In the genomic region with DNA sequence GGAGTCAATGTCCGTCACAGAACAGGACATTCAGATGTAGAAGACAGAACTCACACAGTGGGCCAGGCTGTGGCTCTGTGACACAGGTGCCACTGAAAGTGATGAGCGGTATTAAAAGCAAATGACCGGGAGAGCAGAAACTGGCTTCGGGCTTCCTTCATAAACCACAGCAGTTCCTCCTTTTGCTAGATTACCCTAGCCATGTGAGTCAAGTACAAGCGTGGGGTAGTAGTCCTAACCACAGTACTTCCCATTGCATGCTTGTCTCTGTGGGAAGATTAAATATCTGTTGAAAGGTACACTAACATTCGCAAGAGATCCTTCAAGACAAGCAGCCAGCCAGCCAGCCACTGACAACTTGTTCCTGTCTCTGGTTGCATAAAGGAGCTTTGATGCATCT, we compare ENCODE assay signal across 23 mouse cellular contexts. TPM values are rescaled to one million over a fixed set of nuclear protein-coding genes. Genes with fewer than 3 reads are reported as not detected.
DNase-seq lines count a peak whose midpoint lies in the region; ATAC-seq and TF ChIP-seq lines count a peak whose summit lies in the region.
"Had no signal": no experiment of that assay in that cellular context is flagged by ENCODE, and none has a peak within 500 bp of the region (broad histone marks: within the 10 kb centered on the region; RNA-seq: fewer than 3 reads in every experiment).

No protein-coding gene starts in this region.

- H3K9me3 ChIP-seq in forebrain, embryonic 10.5 days = no peaks in the 10 kb centered on the region
- H3K9me3 ChIP-seq: embryonic facial prominence, embryonic 10.5 days; limb, embryonic 12.5 days; liver, embryonic 13.5 days; lung, embryonic 15.5 days; midbrain, embryonic 10.5 days; neural tube, embryonic 15.5 days had no signal

- no peak for TF ChIP-seq CTCF in kidney, adult 2 months (conservative IDR thresholded peaks at IDR 0.05; ENCODE audit: insufficient read depth, insufficient read length, low read depth, low read length)

- H3K27me3 ChIP-seq in forebrain, embryonic 10.5 days (ENCODE audit: poor library complexity, severe bottlenecking) = no peaks in the 10 kb centered on the region
- no peaks in the 10 kb centered on the region for H3K27me3 ChIP-seq in kidney, adult 2 months (replicated peaks; ENCODE audit: control insufficient read depth, insufficient read depth, low read length)
- H3K27me3 ChIP-seq: limb, embryonic 12.5 days; liver, embryonic 13.5 days; lung, embryonic 15.5 days; neural tube, embryonic 15.5 days; Patski had no signal

- peaks cover 81% of the 10 kb centered on the region for H3K36me3 ChIP-seq in forebrain, embryonic 10.5 days (replicated peaks)
- peaks cover 32% of the 10 kb centered on the region for H3K36me3 ChIP-seq in kidney, adult 2 months (ENCODE audit: control insufficient read depth, insufficient read depth, low read length)
- H3K36me3 ChIP-seq: liver, embryonic 13.5 days had no signal

- WGBS in forebrain, embryonic 10.5 days = 94% methylated on average over 6 of the region's 6 CpGs
- WGBS in kidney, adult 2 months = 68% methylated on average over 6 of the region's 6 CpGs

- H3K4me3 ChIP-seq in forebrain, embryonic 10.5 days = no peak overlapping the region
- H3K4me3 ChIP-seq in kidney, adult 2 months (ENCODE audit: insufficient read depth, low read depth, low read length) = no peak overlapping the region
- H3K4me3 ChIP-seq: embryonic facial prominence, embryonic 10.5 days; limb, embryonic 12.5 days; liver, embryonic 13.5 days; lung, embryonic 15.5 days; midbrain, embryonic 10.5 days; neural tube, embryonic 15.5 days had no signal

- no peak overlapping the region for H3K27ac ChIP-seq in forebrain, embryonic 10.5 days
- no peak overlapping the region for H3K27ac ChIP-seq in kidney, adult 2 months (ENCODE audit: insufficient read depth, low read depth, low read length)
- H3K27ac ChIP-seq: embryonic facial prominence, embryonic 10.5 days; hindbrain, embryonic 14.5 days; limb, embryonic 12.5 days; liver, embryonic 13.5 days; lung, embryonic 15.5 days; midbrain, embryonic 10.5 days; neural tube, embryonic 15.5 days had no signal

- TF ChIP-seq POLR2A in kidney, adult 2 months (IDR thresholded peaks at IDR 0.05; ENCODE audit: low read depth, low read length) = no peak

- peak; percentile 86 for DNase-seq in 416B (ENCODE audit: low read depth)
- peak; percentile 21 to 24 for DNase-seq in B cell, adult 2 months
- no peak for DNase-seq in adrenal gland, postnatal 4 days (ENCODE audit: low spot score in 2 of 2)
- no peak for DNase-seq in forebrain, embryonic 10.5 days (ENCODE audit: extremely low spot score, low spot score)
- no peak for DNase-seq in kidney, adult 2 months
- DNase-seq: adrenal gland, adult 2 months; cerebellum, adult 2 months; cerebellum, postnatal 36 days; gastrocnemius, postnatal 36 days; kidney, adult 8-10 months; kidney, postnatal 10 days; layer of hippocampus, postnatal 36 days; liver, embryonic 13.5 days; lung, postnatal 36 days had no signal

- ATAC-seq in common myeloid progenitor, adult 5-6 weeks (replicated peaks; ENCODE audit: low read depth, poor library complexity, severe bottlenecking) = peak; percentile 96
- 0 out of 2 replicates have a peak, but pooled peaks have one; percentile 13 for ATAC-seq in megakaryocyte-erythroid progenitor cell, adult 5-6 weeks (replicated peaks; ENCODE audit: low FRiP score, low TSS enrichment, poor library complexity, severe bottlenecking)
- ATAC-seq: Patski had no signal

- no peaks in the 10 kb centered on the region for H3K4me1 ChIP-seq in forebrain, embryonic 10.5 days
- H3K4me1 ChIP-seq in kidney, adult 2 months (ENCODE audit: control insufficient read depth, insufficient read depth, low read length) = peaks cover 6% of the 10 kb centered on the region; the same call in 1 of the 2 replicates
- H3K4me1 ChIP-seq: embryonic facial prominence, embryonic 10.5 days; limb, embryonic 12.5 days; lung, embryonic 15.5 days; neural tube, embryonic 15.5 days had no signal

RNA-seq across cellular contexts. Expression of a gene that starts 17.9 kb away (rescaled TPM):
- total RNA-seq in common myeloid progenitor, adult 5-6 weeks (2017) = 1.4 and 2.3 TPM in 2 replicates
- 1.8 and 15.5 TPM in 2 replicates for total RNA-seq in megakaryocyte-erythroid progenitor cell, adult 5-6 weeks (2014; fragmentation: Nextera tagmentation)
- 5.1 TPM in 1 of 2 replicates, not detected in the other for total RNA-seq in megakaryocyte-erythroid progenitor cell, adult 5-6 weeks (2017)
- 100 to 1,000 TPM; 101 to 236 TPM for total RNA-seq in adrenal gland, postnatal 4 days (2021)
- polyA plus RNA-seq in forebrain, embryonic 10.5 days (2016; fragmentation: Nextera tagmentation; extraction: Ambion mirVana) = 7.8 and 9.9 TPM in 2 replicates
- 945 and 1,094 TPM in 2 replicates for polyA plus RNA-seq in kidney, adult 2 months (2012; rRNA removed)

Comparison
In these comparisons a context has a peak if more than half of its experiments do, and no peak if none do; other contexts are left out.
1. DNase-seq: peak in 416B (single experiment) and B cell, adult 2 months (2 of 2); none in adrenal gland, postnatal 4 days (0 of 2), forebrain, embryonic 10.5 days (single experiment) and kidney, adult 2 months (single experiment).
2. RNA of a gene that starts 17.9 kb away (total RNA-seq): 101 to 236 TPM in adrenal gland, postnatal 4 days; 1.8 to 15.5 TPM in megakaryocyte-erythroid progenitor cell, adult 5-6 weeks and 1.4 to 2.3 TPM in common myeloid progenitor, adult 5-6 weeks; every median in the first group is over 4 times any median in the second.